Mouse (Mus musculus) cortical plate, adult 2 months (tissue): ENCODE data around the gene Pex26.

Source experiments
- CTCF ChIP-seq: fragments of 200-500 bp; IDR thresholded peaks from 2 replicates; pipeline ENCODE4 v1.5.1; 2011; ENCODE audit warnings: mild to moderate bottlenecking, control low read depth, low read length; ENCODE audit not compliant: insufficient read depth; ENCODE audit errors: extremely low read depth
- POLR2A ChIP-seq: fragments of 200-500 bp; IDR thresholded peaks from 2 replicates; pipeline ENCODE4 v1.6.1; 2011; ENCODE audit warnings: mild to moderate bottlenecking, low read length, control low read depth; ENCODE audit not compliant: insufficient read depth; ENCODE audit errors: extremely low read depth

GRCm38 (mm10) chr6:121160126-121160525 lies 23.3 kb upstream of the Pex26 start:
- TF ChIP-seq CTCF (no peak), POLR2A (no peak)
